Mouse (Mus musculus) kidney, adult 2 months (tissue): Measurements from ENCODE around the gene Plekha6.

Source experiments
- CTCF ChIP-seq: fragments of 200-500 bp; conservative IDR thresholded peaks from 2 replicates; pipeline ENCODE4 v1.5.1; 2011; ENCODE audit warnings: low read depth, mild to moderate bottlenecking, control low read depth, low read length, moderate library complexity, mixed read lengths; ENCODE audit not compliant: insufficient read depth, insufficient read length
- POLR2A ChIP-seq: fragments of 200-500 bp; IDR thresholded peaks from one replicate; pipeline ENCODE4 v1.6.1; 2011; ENCODE audit warnings: low read depth, low read length, control low read depth

- TF ChIP-seq CTCF, result no peak
- TF ChIP-seq POLR2A, result no peak
These were observed 7.3 kb downstream of the Plekha6 start for GRCm38 (mm10) chr1:133171357-133171756.
